Mouse (Mus musculus): ENCODE data around the gene Ces3b.
"Not testable (repeated sequence)": the region's sequence is repeated elsewhere in the genome, so short reads cannot be mapped to it uniquely, and the experiment has no call there.

DNA sequence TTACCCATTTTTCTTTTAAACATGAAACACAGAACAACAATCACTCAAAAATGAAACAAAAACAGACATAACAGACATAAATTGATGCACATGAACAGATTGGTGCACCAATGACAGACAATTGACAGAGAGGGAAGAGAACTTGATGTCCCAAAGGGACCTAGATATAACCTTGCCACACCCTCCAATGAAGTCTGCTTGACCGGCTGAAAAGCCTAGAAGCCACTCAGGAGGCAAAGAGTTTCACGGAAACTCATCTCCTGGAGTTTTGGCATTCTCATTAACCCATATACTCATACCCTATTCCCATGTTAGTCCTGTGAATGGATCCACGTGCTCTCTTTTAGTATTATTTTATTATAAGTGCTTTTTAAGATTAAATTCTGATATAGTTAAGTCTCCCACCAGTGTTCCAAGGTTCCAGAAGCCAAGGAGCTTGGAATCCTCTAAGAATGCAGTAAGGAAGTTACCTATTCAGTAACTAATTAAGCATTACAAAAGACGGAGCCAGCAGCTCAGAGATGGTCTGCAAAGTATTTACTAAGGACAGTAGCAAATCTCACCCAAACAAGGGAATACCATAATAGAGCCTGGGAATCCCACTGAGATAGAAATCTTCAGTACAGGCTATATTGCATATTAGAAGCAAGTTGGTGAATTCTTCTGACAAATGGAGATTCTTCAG lies 18.7 kb downstream of the Ces3b start:
- TF ChIP-seq GATA1 (IDR thresholded peaks at IDR 0.05; ENCODE audit: low read depth, low read length); CTCF (IDR thresholded peaks at IDR 0.05 in 2 of 3, conservative IDR thresholded peaks at IDR 0.05 in 1 of 3; ENCODE audit: control insufficient read depth in 1 of 3, insufficient read depth in 1 of 3, low read depth in 2 of 3, low read length in 3 of 3, poor library complexity in 1 of 3, severe bottlenecking in 1 of 3); ZKSCAN1 (IDR thresholded peaks at IDR 0.05; ENCODE audit: low read depth, low read length); MAFK (IDR thresholded peaks at IDR 0.05; ENCODE audit: borderline replicate concordance, low read depth, low read length); MAX (IDR thresholded peaks at IDR 0.05; ENCODE audit: low read length); UBTF (IDR thresholded peaks at IDR 0.05; ENCODE audit: borderline replicate concordance, insufficient read depth, low read depth, low read length); EP300 (IDR thresholded peaks at IDR 0.05; ENCODE audit: low read depth in 1 of 2, low read length in 2 of 2); RAD21 (IDR thresholded peaks at IDR 0.05; ENCODE audit: low read depth, low read length); TCF12 (IDR thresholded peaks at IDR 0.05; ENCODE audit: low read depth, low read length); ELF1 (IDR thresholded peaks at IDR 0.05; ENCODE audit: low read depth, low read length); ZC3H11A (IDR thresholded peaks at IDR 0.05; ENCODE audit: low read depth, low read length): not testable (repeated sequence)

Measured in MEL (cell line).